Mouse (Mus musculus) Patski (cell line): ENCODE data around the gene Agbl3. TPM values are rescaled to one million over a fixed set of nuclear protein-coding genes. Genes with fewer than 3 reads are reported as not detected.

Experiments
- ATAC-seq: fragments of 100-300 bp; one replicate; pipeline ENCODE4 v1.8.0; 2021
- CTCF ChIA-PET: fragments of 350-600 bp; sonication (Branson Sonifier 250); formaldehyde crosslinking; loops from one replicate; lab custom pipeline; 2022; ENCODE audit warnings: inconsistent platforms; lab: Charles Lee
- POLR2A ChIA-PET: fragments of 350-600 bp; sonication (Branson Sonifier 250); formaldehyde crosslinking; loops from one replicate; lab custom pipeline; 2022; ENCODE audit warnings: antibody characterized with exemption, inconsistent platforms; lab: Charles Lee
- DNase-seq: peaks from one replicate; pipeline ENCODE4 v3.0.0-alpha.2; 2011; ENCODE audit warnings: low read depth, low spot score
- H3K27me3 ChIP-seq: fragments of 371-371 bp; one replicate; pipeline ENCODE4 v1.5.1; 2021
- CTCF ChIP-seq: fragments of 100-300 bp; IDR thresholded peaks from one replicate; pipeline ENCODE4 v1.5.1; 2021
- in situ Hi-C: fragments of 300-500 bp; cut with MboI; formaldehyde crosslinking; loops from 3 replicates; pipeline ENCODE4 v1.11.1; 2018; ENCODE audit warnings: low pct_unique_long_range_greater_than_20kb, mixed read lengths
- polyA plus RNA-seq: library from polyadenylated mRNA; unstranded; gene quantifications from one replicate; pipeline ENCODE4 v1.2.3, GENCODE M21; 2021

Agbl3 gene
- polyA plus RNA-seq, 1 experiment from 2014 or later, result 8.5 TPM

- in situ Hi-C loops, result loop anchor here (5.0 kb wide), 2 partner anchors 102 to 367 kb away; no protein-coding TSS in a partner anchor
- ChIA-PET CTCF (interaction anchor here (0.6 to 3.9 kb wide), 9 partner anchors 24 to 368 kb away, joined by 3 to 10 read pairs (median 3); partner anchors contain the start of gene Agbl3), POLR2A (interaction anchor here (1.3 kb wide), 1 partner anchor 8 kb away, joined by 3 read pairs; no protein-coding TSS in a partner anchor)
- no peak for DNase-seq
- no peak for TF ChIP-seq CTCF
- H3K27me3 ChIP-seq, result no peaks in the 10 kb centered on the region
- no peak for ATAC-seq
These were observed 99.0 kb downstream of the Agbl3 start for GRCm38 (mm10) chr6:34879101-34879740.

- in situ Hi-C loops, result loop anchor here (5.0 kb wide), 3 partner anchors 37 to 368 kb away; no protein-coding TSS in a partner anchor
- ATAC-seq (peak; percentile 13), DNase-seq (no peak)
- H3K27me3 ChIP-seq, result no peaks in the 10 kb centered on the region
- ChIA-PET CTCF (interaction anchor here (0.6 to 3.9 kb wide), 9 partner anchors 23 to 369 kb away, joined by 3 to 10 read pairs (median 3); partner anchors contain the start of gene Agbl3), POLR2A (no interaction called here)
- no peak for TF ChIP-seq CTCF
These were observed 99.8 kb downstream of the Agbl3 start for GRCm38 (mm10) chr6:34879911-34880475.

- no peak for TF ChIP-seq CTCF
- no peaks in the 10 kb centered on the region for H3K27me3 ChIP-seq
- POLR2A ChIA-PET, result no interaction called here
- CTCF ChIA-PET, result no interaction called here
- DNase-seq, result no peak
- in situ Hi-C loops, result loop anchor here (5.0 kb wide), 1 partner anchor 33 kb away; no protein-coding TSS in a partner anchor
- ATAC-seq, result no peak
These were observed 104.5 kb downstream of the Agbl3 start for GRCm38 (mm10) chr6:34884724-34885123.

DNA sequence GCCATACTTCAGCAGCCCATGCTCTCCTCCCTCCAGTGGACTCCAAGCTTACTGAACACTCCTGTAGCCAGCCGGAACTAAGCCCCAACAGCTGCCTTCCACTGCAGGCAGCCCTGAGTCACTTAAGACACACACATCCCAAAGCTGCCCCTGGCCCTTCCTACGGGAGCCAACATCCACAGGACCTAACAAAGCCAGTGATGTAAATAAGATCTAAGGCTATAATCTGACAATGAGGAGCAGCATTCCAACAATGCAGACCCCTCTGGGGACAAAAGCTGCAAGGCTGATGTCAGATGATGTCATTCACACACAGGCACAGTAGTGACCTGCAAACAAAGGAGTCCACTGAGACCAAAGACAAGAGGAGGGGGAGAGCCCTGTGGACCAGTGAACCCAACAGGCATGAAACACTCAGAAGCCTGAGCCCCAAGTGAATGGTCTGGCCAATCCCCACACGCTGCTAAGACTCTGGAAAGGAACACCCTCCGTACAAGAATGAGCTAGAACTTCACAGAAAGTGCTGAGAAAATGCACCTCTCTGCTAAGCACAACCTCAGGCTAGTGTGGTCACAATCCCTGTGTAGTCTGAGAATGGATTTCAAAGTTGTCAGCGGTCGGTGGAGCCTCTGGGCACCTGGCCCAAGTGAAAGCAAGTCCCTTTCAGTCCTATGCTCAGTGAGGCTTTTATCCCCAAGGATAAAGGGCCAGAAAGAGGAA is 107.1 kb downstream of the Agbl3 start:
- DNase-seq, result no peak
- TF ChIP-seq CTCF, result no peak
- peak; percentile 78 for ATAC-seq
- no peaks in the 10 kb centered on the region for H3K27me3 ChIP-seq
- ChIA-PET CTCF (interaction anchor here (0.8 to 1.9 kb wide), 5 partner anchors 9 to 39 kb away, joined by 3 to 4 read pairs (median 3); partner anchors contain the start of genes Cyren and Wdr91), POLR2A (interaction anchor here (1.4 kb wide), 1 partner anchor 9 kb away, joined by 3 read pairs; no protein-coding TSS in a partner anchor)
- in situ Hi-C loops, result no loop called here

DNA sequence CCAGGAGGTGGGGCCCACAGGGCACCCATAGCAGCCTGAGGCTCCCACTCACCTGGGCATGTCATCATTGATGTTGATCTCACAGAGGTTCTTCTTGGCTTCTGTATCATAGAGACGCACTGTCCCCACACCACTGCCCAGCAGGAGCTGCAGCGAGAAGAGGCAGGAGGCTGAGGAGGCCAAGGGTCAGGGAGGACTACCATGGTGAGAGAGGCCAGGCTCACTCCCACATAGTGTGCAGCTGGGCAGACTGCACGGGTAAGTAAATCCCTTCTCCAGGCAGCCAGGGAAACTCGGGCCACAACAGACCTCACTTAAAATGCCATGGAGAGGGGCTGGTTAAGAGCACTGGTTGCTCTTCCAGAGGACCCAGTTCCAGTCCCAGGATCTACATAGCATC is 109.0 kb downstream of the Agbl3 start:
- ATAC-seq (no peak), DNase-seq (no peak)
- TF ChIP-seq CTCF, result no peak
- H3K27me3 ChIP-seq, result no peaks in the 10 kb centered on the region
- ChIA-PET CTCF (no interaction called here), POLR2A (no interaction called here)
- in situ Hi-C loops, result no loop called here

- CTCF ChIA-PET, result interaction anchor here (0.9 to 1.0 kb wide), 2 partner anchors 9 to 26 kb away, joined by 3 read pairs; no protein-coding TSS in a partner anchor
- ATAC-seq (no peak), DNase-seq (no peak)
- H3K27me3 ChIP-seq, result no peaks in the 10 kb centered on the region
- no peak for TF ChIP-seq CTCF
- in situ Hi-C loops, result no loop called here
- POLR2A ChIA-PET, result no interaction called here
These were observed 115.3 kb downstream of the Agbl3 start for GRCm38 (mm10) chr6:34895569-34895968.

GRCm38 (mm10) chr6:34896168-34896780 is 116.0 kb downstream of the Agbl3 start:
- no peak for TF ChIP-seq CTCF
- in situ Hi-C loops, result no loop called here
- H3K27me3 ChIP-seq, result no peaks in the 10 kb centered on the region
- ChIA-PET CTCF (no interaction called here), POLR2A (no interaction called here)
- DNase-seq (no peak), ATAC-seq (no peak)

DNA sequence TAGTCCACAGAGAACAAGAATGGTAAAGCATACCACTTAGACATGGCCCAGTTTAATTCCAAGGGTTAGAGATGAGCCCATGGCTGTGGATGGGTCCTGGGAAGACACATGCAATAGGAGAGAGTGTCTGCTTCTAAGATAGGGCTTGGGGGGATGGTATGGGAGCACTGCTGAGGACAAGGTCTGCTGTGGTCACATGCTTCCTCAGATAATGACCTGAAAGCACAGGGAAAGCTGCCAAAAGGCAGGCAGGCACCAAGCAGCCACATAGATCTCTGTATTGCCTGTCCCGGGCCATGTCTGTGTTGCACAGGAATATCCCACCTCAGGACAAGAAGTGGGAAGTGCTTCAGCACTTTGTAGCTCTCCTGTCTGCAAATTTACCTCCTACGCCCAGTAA is 118.9 kb downstream of the Agbl3 start:
- ChIA-PET POLR2A (no interaction called here), CTCF (no interaction called here)
- in situ Hi-C loops, result no loop called here
- ATAC-seq (no peak), DNase-seq (no peak)
- TF ChIP-seq CTCF, result no peak
- H3K27me3 ChIP-seq, result no peaks in the 10 kb centered on the region

- ChIA-PET POLR2A (interaction anchor here (0.6 kb wide), 1 partner anchor 35 kb away, joined by 3 read pairs; no protein-coding TSS in a partner anchor), CTCF (no interaction called here)
- no peak for ATAC-seq
- H3K27me3 ChIP-seq, result no peaks in the 10 kb centered on the region
- no peak for TF ChIP-seq CTCF
- in situ Hi-C loops, result no loop called here
- DNase-seq, result no peak
These were observed 120.8 kb downstream of the Agbl3 start for GRCm38 (mm10) chr6:34900990-34901389.

- H3K27me3 ChIP-seq, result no peaks in the 10 kb centered on the region
- no peak for DNase-seq
- ChIA-PET POLR2A (no interaction called here), CTCF (interaction anchor here (1.0 to 1.1 kb wide), 2 partner anchors 35 to 37 kb away, joined by 3 read pairs; no protein-coding TSS in a partner anchor)
- ATAC-seq, result no peak
- in situ Hi-C loops, result no loop called here
- TF ChIP-seq CTCF, result no peak
These were observed 121.7 kb downstream of the Agbl3 start for GRCm38 (mm10) chr6:34901911-34902444.
